Mouse (Mus musculus): Measurements from ENCODE around the gene Ahnak2. TPM values are rescaled to one million over a fixed set of nuclear protein-coding genes. Genes with fewer than 3 reads are reported as not detected.

The Ahnak2 gene
- polyA plus RNA-seq, 1 experiment: 4.0 TPM

- no peaks in the 10 kb centered on the region for H3K36me3 ChIP-seq (ENCODE audit: control insufficient read depth, insufficient read depth, low read length)
- 95% methylated on average over 31 of the region's 31 CpGs for WGBS
- no peak overlapping the region for H3K27ac ChIP-seq (ENCODE audit: control insufficient read depth, insufficient read depth, low read length)
- DNase-seq: no peak
- H3K4me1 ChIP-seq (replicated peaks; ENCODE audit: control insufficient read depth, insufficient read depth, low read length): no peaks in the 10 kb centered on the region
- H3K4me3 ChIP-seq (ENCODE audit: control insufficient read depth, insufficient read depth, low read length): no peak overlapping the region
- H3K27me3 ChIP-seq (ENCODE audit: control insufficient read depth, insufficient read depth, low read length): no peaks in the 10 kb centered on the region
- TF ChIP-seq POLR2A (IDR thresholded peaks at IDR 0.05; ENCODE audit: control insufficient read depth, extremely low read depth, insufficient read depth, low read length, poor library complexity): no peak
- no peak for TF ChIP-seq CTCF (IDR thresholded peaks at IDR 0.05; ENCODE audit: borderline replicate concordance, control insufficient read depth, extremely low read depth, insufficient read depth, low read length, poor library complexity)
Observed at GRCm38 (mm10) chr12:112738281-112739022, 64.0 kb downstream of the Ahnak2 start.

- H3K4me3 ChIP-seq (ENCODE audit: control insufficient read depth, insufficient read depth, low read length): no peak overlapping the region
- WGBS: 97% methylated on average over 14 of the region's 14 CpGs
- DNase-seq: no peak
- no peaks in the 10 kb centered on the region for H3K4me1 ChIP-seq (replicated peaks; ENCODE audit: control insufficient read depth, insufficient read depth, low read length)
- TF ChIP-seq CTCF (IDR thresholded peaks at IDR 0.05; ENCODE audit: borderline replicate concordance, control insufficient read depth, extremely low read depth, insufficient read depth, low read length, poor library complexity): no peak
- TF ChIP-seq POLR2A (IDR thresholded peaks at IDR 0.05; ENCODE audit: control insufficient read depth, extremely low read depth, insufficient read depth, low read length, poor library complexity): no peak
- H3K36me3 ChIP-seq (ENCODE audit: control insufficient read depth, insufficient read depth, low read length): no peaks in the 10 kb centered on the region
- no peaks in the 10 kb centered on the region for H3K27me3 ChIP-seq (ENCODE audit: control insufficient read depth, insufficient read depth, low read length)
- H3K27ac ChIP-seq (ENCODE audit: control insufficient read depth, insufficient read depth, low read length): no peak overlapping the region
Observed at GRCm38 (mm10) chr12:112737761-112738160, 64.7 kb downstream of the Ahnak2 start.

- no peak overlapping the region for H3K4me3 ChIP-seq (ENCODE audit: control insufficient read depth, insufficient read depth, low read length)
- TF ChIP-seq POLR2A (IDR thresholded peaks at IDR 0.05; ENCODE audit: control insufficient read depth, extremely low read depth, insufficient read depth, low read length, poor library complexity) (no peak), CTCF (IDR thresholded peaks at IDR 0.05; ENCODE audit: borderline replicate concordance, control insufficient read depth, extremely low read depth, insufficient read depth, low read length, poor library complexity) (no peak)
- H3K27ac ChIP-seq (ENCODE audit: control insufficient read depth, insufficient read depth, low read length): no peak overlapping the region
- H3K27me3 ChIP-seq (ENCODE audit: control insufficient read depth, insufficient read depth, low read length): no peaks in the 10 kb centered on the region
- no peak for DNase-seq
- 95% methylated on average over 7 of the region's 7 CpGs for WGBS
- H3K36me3 ChIP-seq (ENCODE audit: control insufficient read depth, insufficient read depth, low read length): no peaks in the 10 kb centered on the region
- no peaks in the 10 kb centered on the region for H3K4me1 ChIP-seq (replicated peaks; ENCODE audit: control insufficient read depth, insufficient read depth, low read length)
Observed at GRCm38 (mm10) chr12:112737081-112737480, 65.4 kb downstream of the Ahnak2 start.

- Histone ChIP-seq H3K27ac (ENCODE audit: control insufficient read depth, insufficient read depth, low read length) (no peak overlapping the region), H3K4me1 (replicated peaks; ENCODE audit: control insufficient read depth, insufficient read depth, low read length) (no peaks in the 10 kb centered on the region), H3K4me3 (ENCODE audit: control insufficient read depth, insufficient read depth, low read length) (no peak overlapping the region), H3K36me3 (ENCODE audit: control insufficient read depth, insufficient read depth, low read length) (no peaks in the 10 kb centered on the region), H3K27me3 (ENCODE audit: control insufficient read depth, insufficient read depth, low read length) (no peaks in the 10 kb centered on the region)
- no peak for DNase-seq
- WGBS: 96% methylated on average over 10 of the region's 10 CpGs
- TF ChIP-seq CTCF (IDR thresholded peaks at IDR 0.05; ENCODE audit: borderline replicate concordance, control insufficient read depth, extremely low read depth, insufficient read depth, low read length, poor library complexity) (no peak), POLR2A (IDR thresholded peaks at IDR 0.05; ENCODE audit: control insufficient read depth, extremely low read depth, insufficient read depth, low read length, poor library complexity) (no peak)
Observed at GRCm38 (mm10) chr12:112736636-112736925, 65.9 kb downstream of the Ahnak2 start.

GRCm38 (mm10) chr12:112735896-112736635 is 66.4 kb downstream of the Ahnak2 start:
- no peak for TF ChIP-seq CTCF (IDR thresholded peaks at IDR 0.05; ENCODE audit: borderline replicate concordance, control insufficient read depth, extremely low read depth, insufficient read depth, low read length, poor library complexity)
- no peak for TF ChIP-seq POLR2A (IDR thresholded peaks at IDR 0.05; ENCODE audit: control insufficient read depth, extremely low read depth, insufficient read depth, low read length, poor library complexity)
- Histone ChIP-seq H3K4me1 (replicated peaks; ENCODE audit: control insufficient read depth, insufficient read depth, low read length) (no peaks in the 10 kb centered on the region), H3K36me3 (ENCODE audit: control insufficient read depth, insufficient read depth, low read length) (no peaks in the 10 kb centered on the region), H3K27ac (ENCODE audit: control insufficient read depth, insufficient read depth, low read length) (no peak overlapping the region), H3K4me3 (ENCODE audit: control insufficient read depth, insufficient read depth, low read length) (no peak overlapping the region), H3K27me3 (ENCODE audit: control insufficient read depth, insufficient read depth, low read length) (no peaks in the 10 kb centered on the region)
- no peak for DNase-seq
- WGBS: 95% methylated on average over 29 of the region's 29 CpGs

GRCm38 (mm10) chr12:112734881-112735655 is 67.4 kb downstream of the Ahnak2 start:
- no peak overlapping the region for H3K4me3 ChIP-seq (ENCODE audit: control insufficient read depth, insufficient read depth, low read length)
- H3K27me3 ChIP-seq (ENCODE audit: control insufficient read depth, insufficient read depth, low read length): no peaks in the 10 kb centered on the region
- H3K27ac ChIP-seq (ENCODE audit: control insufficient read depth, insufficient read depth, low read length): no peak overlapping the region
- TF ChIP-seq CTCF (IDR thresholded peaks at IDR 0.05; ENCODE audit: borderline replicate concordance, control insufficient read depth, extremely low read depth, insufficient read depth, low read length, poor library complexity) (no peak), POLR2A (IDR thresholded peaks at IDR 0.05; ENCODE audit: control insufficient read depth, extremely low read depth, insufficient read depth, low read length, poor library complexity) (no peak)
- DNase-seq: no peak
- no peaks in the 10 kb centered on the region for H3K4me1 ChIP-seq (replicated peaks; ENCODE audit: control insufficient read depth, insufficient read depth, low read length)
- 75% methylated on average over 19 of the region's 19 CpGs for WGBS
- no peaks in the 10 kb centered on the region for H3K36me3 ChIP-seq (ENCODE audit: control insufficient read depth, insufficient read depth, low read length)

Data from thymus, adult 2 months (tissue).